Mouse (Mus musculus) midbrain, embryonic 13.5 days (tissue): Measurements from ENCODE around the gene Mapk8ip3. TPM values are rescaled to one million over a fixed set of nuclear protein-coding genes. Genes with fewer than 3 reads are reported as not detected.

Experiments
- ATAC-seq: fragments of 200-750 bp; cut with Nextera tagmentation; 2 replicates; pipeline ENCODE4 v1.8.0; 2017; ENCODE audit warnings: mild to moderate bottlenecking, moderate TSS enrichment, moderate library complexity
- H3K27ac ChIP-seq: fragments of 300-500 bp; sonication (generic); 2 replicates; pipeline ENCODE4 v1.5.1; 2015; ENCODE audit warnings: inconsistent platforms, mild to moderate bottlenecking, moderate library complexity
- H3K27me3 ChIP-seq: fragments of 300-500 bp; sonication (generic); 2 replicates; pipeline ENCODE4 v1.6.1; 2015; ENCODE audit warnings: mild to moderate bottlenecking, inconsistent platforms
- H3K36me3 ChIP-seq: fragments of 300-500 bp; sonication (generic); 2 replicates; pipeline ENCODE4 v1.6.1; 2015; ENCODE audit warnings: mild to moderate bottlenecking, inconsistent platforms
- H3K4me1 ChIP-seq: fragments of 300-500 bp; sonication (generic); replicated peaks from 2 replicates; pipeline ENCODE4 v1.6.1; 2015; ENCODE audit warnings: inconsistent platforms
- H3K4me2 ChIP-seq: fragments of 300-500 bp; sonication (generic); replicated peaks from 2 replicates; pipeline ENCODE4 v1.6.1; 2015; ENCODE audit warnings: moderate library complexity, mild to moderate bottlenecking, inconsistent platforms
- H3K4me3 ChIP-seq: fragments of 300-500 bp; sonication (generic); replicated peaks from 2 replicates; pipeline ENCODE4 v1.5.1; 2015; ENCODE audit warnings: mild to moderate bottlenecking, inconsistent platforms
- H3K9ac ChIP-seq: fragments of 300-500 bp; sonication (generic); replicated peaks from 2 replicates; pipeline ENCODE4 v1.6.1; 2015; ENCODE audit warnings: mild to moderate bottlenecking, inconsistent platforms
- H3K9me3 ChIP-seq: fragments of 300-500 bp; sonication (generic); 2 replicates; pipeline ENCODE4 v1.6.1; 2016; ENCODE audit warnings: mild to moderate bottlenecking, inconsistent platforms
- WGBS: fragments of 180-500 bp; shearing (Covaris S2); methylation state at CpG from one replicate; pipeline ENCODE4 v1.1.7; 2015; 5-methylcytosine and 5-hydroxymethylcytosine counted together
- polyA plus RNA-seq: library from polyadenylated mRNA; unstranded; fragments of >200 nt; fragmentation: Nextera tagmentation; extraction: Ambion mirVana; gene quantifications from 2 replicates; pipeline ENCODE4 v1.2.1, GENCODE M21; 2015

Gene Mapk8ip3
- polyA plus RNA-seq, 1 experiment from 2014 or later = 83.8 TPM

DNA sequence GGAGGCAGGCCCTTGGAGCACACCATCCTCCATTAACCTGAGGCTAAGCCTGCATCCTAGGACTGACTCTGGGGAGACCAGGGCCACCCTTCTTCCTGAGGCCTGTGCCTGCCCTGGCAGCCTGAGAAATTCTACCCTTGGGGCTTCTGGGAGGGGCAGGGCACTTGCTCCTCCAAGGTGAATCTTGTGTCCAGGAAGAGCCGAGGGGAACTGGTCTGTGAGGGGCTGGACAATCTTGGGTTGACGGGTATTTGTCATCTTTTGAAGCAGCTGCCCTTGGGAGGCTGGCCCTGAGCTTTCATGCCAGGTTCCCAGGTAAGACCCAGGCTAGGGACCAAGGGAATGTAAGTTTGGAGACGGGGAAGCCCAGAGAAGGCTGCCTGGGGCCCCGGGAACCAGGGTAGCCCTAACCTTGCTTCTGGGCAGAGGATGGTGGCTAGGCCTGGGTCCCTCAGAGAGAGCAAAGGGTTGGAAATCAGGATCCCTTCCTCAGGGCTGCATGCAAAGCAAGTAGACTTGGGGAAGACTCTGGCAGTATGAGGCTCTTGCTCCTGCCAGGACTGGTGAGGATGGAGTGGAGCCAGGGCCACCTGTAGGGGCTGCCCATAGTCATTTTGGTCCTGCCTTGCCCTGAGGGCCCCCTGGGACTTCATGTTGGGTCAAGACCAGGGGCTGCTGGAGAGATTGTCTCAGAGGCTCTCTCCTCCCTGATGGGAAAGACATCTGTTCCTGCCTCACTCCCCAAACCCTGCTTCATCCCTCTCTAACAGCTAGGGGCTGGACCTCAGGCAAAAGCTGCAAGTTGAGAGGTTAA is 38.5 kb downstream of the Mapk8ip3 start:
- no peak for ATAC-seq
- Histone ChIP-seq H3K4me1 (peaks cover 45% of the 10 kb centered on the region), H3K27ac (no peak overlapping the region), H3K27me3 (no peaks in the 10 kb centered on the region), H3K4me2 (peak overlapping the region; percentile 90; the same call in 1 of the 2 replicates), H3K9me3 (no peaks in the 10 kb centered on the region), H3K9ac (peak overlapping the region; percentile 95), H3K36me3 (peaks cover 69% of the 10 kb centered on the region), H3K4me3 (no peak overlapping the region)
- 82% methylated on average over 4 of the region's 4 CpGs for WGBS

- peak overlapping the region; percentile 90 for H3K4me2 ChIP-seq
- H3K27ac ChIP-seq = no peak overlapping the region
Measured at GRCm38 (mm10) chr17:24897600-24897999, 39.2 kb downstream of the Mapk8ip3 start.

DNA sequence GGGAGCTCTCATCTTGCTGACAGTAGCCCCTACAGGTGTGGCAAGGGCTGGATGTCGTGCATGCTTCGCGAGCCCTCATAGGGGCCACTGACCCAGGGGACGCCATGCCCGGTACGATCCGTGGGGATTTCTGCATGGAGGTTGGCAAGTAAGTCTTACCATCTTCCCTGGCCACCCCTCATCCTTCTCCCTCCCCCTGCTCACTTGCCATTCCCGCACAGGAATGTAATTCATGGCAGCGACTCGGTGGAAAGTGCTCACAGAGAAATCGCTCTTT is 39.8 kb downstream of the Mapk8ip3 start:
- no peaks in the 10 kb centered on the region for H3K27me3 ChIP-seq

More at GRCm38 (mm10) chr17:24897600-24897999, 39.2 kb downstream of the Mapk8ip3 start:
- no peaks in the 10 kb centered on the region for H3K27me3 ChIP-seq
- peak overlapping the region; percentile 89 for H3K4me3 ChIP-seq
- H3K9ac ChIP-seq = peak overlapping the region; percentile 95
- 92% methylated on average over 4 of the region's 4 CpGs for WGBS
- no peaks in the 10 kb centered on the region for H3K9me3 ChIP-seq
- H3K4me1 ChIP-seq = peaks cover 46% of the 10 kb centered on the region
- peaks cover 69% of the 10 kb centered on the region for H3K36me3 ChIP-seq
- ATAC-seq = no peak

DNA sequence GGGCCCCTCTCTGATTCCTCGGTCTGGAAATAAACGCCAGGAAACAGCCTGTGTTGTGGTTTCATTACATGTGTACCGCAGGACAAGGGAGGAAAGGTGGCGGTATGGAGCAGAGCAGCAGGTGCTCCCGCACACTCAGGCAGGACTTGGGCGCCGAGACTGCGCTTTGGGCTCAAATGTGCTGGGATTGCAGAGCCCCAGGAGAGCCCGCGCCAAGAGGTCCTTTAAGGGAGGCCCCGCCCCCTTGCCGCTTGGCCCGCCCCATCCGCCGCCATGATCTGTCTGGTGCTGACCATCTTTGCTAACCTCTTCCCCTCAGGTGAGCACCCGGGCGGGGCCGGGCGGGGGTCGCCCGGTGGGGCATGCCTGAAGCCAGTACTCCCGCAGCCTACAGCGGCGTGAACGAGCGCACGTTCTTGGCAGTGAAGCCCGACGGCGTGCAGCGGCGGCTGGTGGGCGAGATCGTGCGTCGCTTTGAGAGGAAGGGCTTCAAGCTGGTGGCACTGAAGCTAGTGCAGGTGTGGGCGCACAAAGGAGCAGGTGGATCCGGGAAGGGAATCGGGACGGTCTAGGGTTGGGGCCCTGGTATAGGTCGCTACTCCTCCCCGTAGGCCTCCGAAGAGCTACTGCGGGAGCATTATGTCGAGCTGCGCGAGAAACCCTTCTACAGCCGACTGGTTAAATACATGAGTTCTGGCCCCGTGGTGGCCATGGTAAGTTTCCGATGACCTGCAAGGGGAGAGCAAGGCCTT is 40.4 kb downstream of the Mapk8ip3 start, which contains the start of gene Nme3:
Gene Nme3, plus strand, starts transcription at position 260 of the 752 bp plus-strand sequence.
- no peaks in the 10 kb centered on the region for H3K27me3 ChIP-seq
- no peaks in the 10 kb centered on the region for H3K9me3 ChIP-seq
- peak within 1 kb of the TSS; percentile 87 for H3K27ac ChIP-seq
- peaks cover 69% of the 10 kb centered on the region for H3K36me3 ChIP-seq
- under 1% methylated on average over 50 of the region's 50 CpGs for WGBS
- peak within 1 kb of the TSS; percentile 90 for H3K4me2 ChIP-seq
- peaks cover 46% of the 10 kb centered on the region for H3K4me1 ChIP-seq
- H3K9ac ChIP-seq = peak within 1 kb of the TSS; percentile 95
- ATAC-seq = peak; percentile 74
- H3K4me3 ChIP-seq = peak within 1 kb of the TSS; percentile 89

More for the DNA sequence above, 39.8 kb downstream of the Mapk8ip3 start:
- Histone ChIP-seq H3K4me2 (peak overlapping the region; percentile 90), H3K4me1 (peaks cover 46% of the 10 kb centered on the region), H3K9me3 (no peaks in the 10 kb centered on the region), H3K36me3 (peaks cover 69% of the 10 kb centered on the region), H3K27ac (peak overlapping the region; percentile 87), H3K4me3 (peak overlapping the region; percentile 89), H3K9ac (peak overlapping the region; percentile 95)
- 35% methylated on average over 11 of the region's 11 CpGs for WGBS
- ATAC-seq = no peak

GRCm38 (mm10) chr17:24895571-24896240 is 41.1 kb downstream of the Mapk8ip3 start:
- 10% methylated on average over 23 of the region's 23 CpGs for WGBS
- ATAC-seq = no peak

DNA sequence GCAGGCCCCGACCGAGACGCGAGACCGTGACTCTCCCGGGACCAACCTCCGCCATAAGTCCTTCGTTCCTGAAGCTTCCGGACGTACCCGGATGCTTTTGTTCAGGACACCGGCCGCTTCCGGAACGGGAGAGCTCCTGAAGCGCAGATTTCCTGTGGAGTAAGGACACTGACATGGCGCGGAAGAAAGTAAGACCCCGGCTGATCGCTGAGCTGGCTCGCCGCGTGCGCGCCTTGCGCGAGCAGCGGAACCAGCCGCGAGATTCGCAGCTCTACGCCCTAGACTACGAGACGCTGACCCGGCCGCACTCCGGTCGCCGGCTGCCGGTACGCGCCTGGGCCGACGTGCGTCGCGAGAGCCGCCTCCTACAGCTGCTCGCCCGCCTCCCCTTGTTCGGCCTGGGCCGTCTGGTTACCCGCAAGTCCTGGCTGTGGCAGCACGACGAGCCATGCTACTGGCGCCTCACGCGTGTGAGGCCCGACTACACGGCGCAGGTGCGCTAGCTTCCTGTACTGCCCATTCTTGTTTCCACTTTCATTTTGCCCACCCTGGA is 41.7 kb downstream of the Mapk8ip3 start, which contains the start of the genes Eme2 and Mrps34:
Gene Eme2, minus strand, starts transcription at position 93 of the 553 bp plus-strand sequence.
Gene Mrps34, plus strand, starts transcription at position 122 of the 553 bp plus-strand sequence.
- H3K9me3 ChIP-seq = no peaks in the 10 kb centered on the region
- peak within 1 kb of the TSS; percentile 95 for H3K9ac ChIP-seq
- H3K36me3 ChIP-seq = peaks cover 69% of the 10 kb centered on the region
- H3K4me3 ChIP-seq = peak within 1 kb of the TSS; percentile 89
- H3K4me2 ChIP-seq = peak within 1 kb of the TSS; percentile 90
- WGBS = under 1% methylated on average over 62 of the region's 62 CpGs
- peak; percentile 67 for ATAC-seq
- H3K27me3 ChIP-seq = no peaks in the 10 kb centered on the region
- peaks cover 46% of the 10 kb centered on the region for H3K4me1 ChIP-seq
- peak within 1 kb of the TSS; percentile 87 for H3K27ac ChIP-seq

More at GRCm38 (mm10) chr17:24895571-24896240, 41.1 kb downstream of the Mapk8ip3 start:
- Histone ChIP-seq H3K9ac (peak overlapping the region; percentile 95), H3K4me3 (peak overlapping the region; percentile 89), H3K36me3 (peaks cover 69% of the 10 kb centered on the region), H3K27me3 (no peaks in the 10 kb centered on the region), H3K4me2 (peak overlapping the region; percentile 90), H3K4me1 (peaks cover 46% of the 10 kb centered on the region), H3K9me3 (no peaks in the 10 kb centered on the region), H3K27ac (peak overlapping the region; percentile 87)

DNA sequence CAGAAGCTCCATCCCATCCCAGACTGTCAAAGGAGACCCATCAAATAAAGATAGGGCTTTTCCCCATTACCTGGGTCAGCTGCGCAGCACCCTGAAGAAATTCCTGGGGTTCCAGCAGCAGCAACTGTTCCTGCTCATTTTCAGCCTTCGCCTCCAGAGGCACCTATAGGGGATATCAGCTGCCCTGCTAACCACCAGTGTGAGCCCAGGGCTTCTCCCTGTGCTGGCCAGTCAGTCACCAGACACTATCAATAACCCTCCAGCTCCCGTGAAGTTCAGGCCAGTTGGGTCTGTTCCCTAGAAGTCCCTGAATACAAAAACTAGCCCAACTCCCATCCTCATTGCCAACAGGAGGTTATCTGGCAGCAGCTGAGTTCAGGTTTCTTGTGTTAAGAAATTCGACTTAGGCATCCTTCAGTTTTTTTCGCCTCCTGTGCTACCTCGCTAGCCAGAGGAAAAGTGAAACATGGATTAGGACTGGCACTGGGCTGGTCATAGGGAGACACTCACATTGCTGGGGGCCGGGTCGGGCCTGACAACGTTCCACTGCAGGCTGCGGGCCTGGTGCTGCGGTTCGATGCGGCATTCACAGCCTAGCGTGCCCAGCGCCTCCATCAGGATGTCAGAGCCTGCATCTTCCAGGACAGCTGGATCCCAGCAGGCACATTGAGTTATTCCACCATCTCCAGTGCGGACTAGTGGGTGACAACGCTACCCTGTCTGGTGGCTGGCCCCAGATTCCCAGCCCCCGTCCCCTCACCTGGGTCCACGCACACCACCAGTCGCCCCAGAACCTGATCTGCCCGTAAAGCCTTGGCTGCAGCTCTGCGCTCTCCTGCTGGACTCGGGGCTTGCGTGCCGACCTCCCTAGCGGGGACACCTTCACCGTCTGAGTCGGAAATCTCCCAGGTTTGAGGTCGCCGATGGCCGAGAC is 42.4 kb downstream of the Mapk8ip3 start:
- WGBS = 10% methylated on average over 31 of the region's 31 CpGs
- no peaks in the 10 kb centered on the region for H3K9me3 ChIP-seq
- peak overlapping the region; percentile 89 for H3K4me3 ChIP-seq
- H3K4me2 ChIP-seq = peak overlapping the region; percentile 90
- peak overlapping the region; percentile 87 for H3K27ac ChIP-seq
- peaks cover 46% of the 10 kb centered on the region for H3K4me1 ChIP-seq
- peaks cover 67% of the 10 kb centered on the region for H3K36me3 ChIP-seq
- H3K27me3 ChIP-seq = no peaks in the 10 kb centered on the region
- ATAC-seq = no peak; the same call in 1 of the 2 replicates
- H3K9ac ChIP-seq = peak overlapping the region; percentile 95

GRCm38 (mm10) chr17:24893276-24893675 is 43.5 kb downstream of the Mapk8ip3 start:
- 96% methylated on average over 2 of the region's 2 CpGs for WGBS
- Histone ChIP-seq H3K9me3 (no peaks in the 10 kb centered on the region), H3K27ac (no peak overlapping the region), H3K4me1 (peaks cover 51% of the 10 kb centered on the region), H3K9ac (no peak overlapping the region), H3K27me3 (no peaks in the 10 kb centered on the region), H3K4me3 (no peak overlapping the region), H3K36me3 (peaks cover 65% of the 10 kb centered on the region), H3K4me2 (no peak overlapping the region)
- ATAC-seq = no peak

- ATAC-seq = no peak
- no peaks in the 10 kb centered on the region for H3K9me3 ChIP-seq
- no peaks in the 10 kb centered on the region for H3K27me3 ChIP-seq
- H3K4me3 ChIP-seq = no peak overlapping the region
- 87% methylated on average over 12 of the region's 12 CpGs for WGBS
- H3K36me3 ChIP-seq = peaks cover 60% of the 10 kb centered on the region
- no peak overlapping the region for H3K4me2 ChIP-seq
- peaks cover 51% of the 10 kb centered on the region for H3K4me1 ChIP-seq
- no peak overlapping the region for H3K27ac ChIP-seq
- H3K9ac ChIP-seq = no peak overlapping the region
Measured at GRCm38 (mm10) chr17:24892785-24893184, 44.0 kb downstream of the Mapk8ip3 start.

DNA sequence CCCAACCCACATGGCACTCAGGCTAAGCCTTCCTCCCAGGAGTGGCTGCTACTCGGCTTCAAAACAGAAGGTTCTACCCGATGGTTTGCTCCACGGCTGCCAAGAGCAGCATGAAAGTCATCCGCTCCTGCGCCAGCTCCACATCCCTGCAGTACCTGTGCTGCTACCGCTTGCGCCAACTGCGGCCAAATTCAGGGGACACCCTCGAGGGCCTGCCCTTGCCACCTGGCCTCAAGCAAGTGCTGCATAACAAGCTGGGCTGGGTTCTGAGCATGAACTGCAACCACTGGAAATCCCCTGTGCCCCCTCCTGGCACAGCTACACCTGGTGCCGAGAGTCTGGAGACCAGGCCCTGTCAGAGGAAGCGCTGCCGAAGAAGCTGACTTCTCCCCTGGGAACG is 45.5 kb downstream of the Mapk8ip3 start:
- H3K4me1 ChIP-seq = peaks cover 46% of the 10 kb centered on the region

More for the DNA sequence above, 45.5 kb downstream of the Mapk8ip3 start:
- no peak overlapping the region for H3K4me3 ChIP-seq
- H3K9ac ChIP-seq = no peak overlapping the region
- no peak overlapping the region for H3K27ac ChIP-seq
- no peak overlapping the region for H3K4me2 ChIP-seq
- H3K36me3 ChIP-seq = peaks cover 52% of the 10 kb centered on the region
- ATAC-seq = no peak
- no peaks in the 10 kb centered on the region for H3K9me3 ChIP-seq
- no peaks in the 10 kb centered on the region for H3K27me3 ChIP-seq
- WGBS = 89% methylated on average over 13 of the region's 13 CpGs
